Mouse (Mus musculus): ENCODE measurements around the gene Gapvd1. TPM values are rescaled to one million over a fixed set of nuclear protein-coding genes. Genes with fewer than 3 reads are reported as not detected.

The Gapvd1 gene
- polyA plus RNA-seq, 1 experiment from 2014 or later = 78.5 TPM

DNA sequence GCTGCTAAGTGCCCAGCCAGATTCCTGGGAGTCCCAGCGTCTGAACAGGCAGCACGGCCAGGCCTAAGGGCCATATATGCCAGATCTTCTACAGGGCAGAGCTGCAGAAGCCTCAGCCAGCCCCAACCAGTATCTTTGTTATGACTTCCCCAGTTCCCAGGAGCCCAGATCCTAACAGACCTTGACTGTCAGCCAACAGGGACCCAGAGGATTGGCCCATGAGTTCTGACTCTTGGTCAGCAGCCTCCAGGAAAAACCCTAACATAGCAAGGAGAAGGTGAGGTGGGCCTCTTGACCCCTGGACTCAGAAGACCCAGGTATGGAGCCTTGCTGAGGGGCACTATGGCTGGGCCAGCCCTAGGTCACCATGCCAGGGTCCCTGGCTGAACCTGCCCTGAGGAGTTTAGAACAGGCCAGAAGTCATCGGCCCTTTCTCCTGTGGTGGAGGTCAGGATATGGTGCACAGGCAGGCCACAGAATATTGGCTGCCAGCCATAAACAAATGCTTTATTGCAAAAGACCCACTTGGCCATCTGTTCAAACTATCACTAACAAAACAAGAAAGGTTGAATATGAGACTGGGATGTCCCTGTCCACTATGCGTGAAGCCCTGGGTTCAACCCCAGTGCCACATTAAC lies 126.0 kb downstream of the Gapvd1 start:
- Histone ChIP-seq H3K27me3 (replicated peaks) (no peaks in the 10 kb centered on the region), H3K4me1 (replicated peaks) (peaks cover 31% of the 10 kb centered on the region), H3K4me2 (no peak overlapping the region), H3K9me3 (replicated peaks) (no peaks in the 10 kb centered on the region), H3K9ac (no peak overlapping the region), H3K27ac (ENCODE audit: poor library complexity, severe bottlenecking) (no peak overlapping the region), H3K36me3 (peaks cover 8% of the 10 kb centered on the region), H3K4me3 (no peak overlapping the region)
- no peak for ATAC-seq (ENCODE audit: insufficient number of reproducible peaks, low FRiP score)
- WGBS = 64% methylated on average over 4 of the region's 4 CpGs

DNA sequence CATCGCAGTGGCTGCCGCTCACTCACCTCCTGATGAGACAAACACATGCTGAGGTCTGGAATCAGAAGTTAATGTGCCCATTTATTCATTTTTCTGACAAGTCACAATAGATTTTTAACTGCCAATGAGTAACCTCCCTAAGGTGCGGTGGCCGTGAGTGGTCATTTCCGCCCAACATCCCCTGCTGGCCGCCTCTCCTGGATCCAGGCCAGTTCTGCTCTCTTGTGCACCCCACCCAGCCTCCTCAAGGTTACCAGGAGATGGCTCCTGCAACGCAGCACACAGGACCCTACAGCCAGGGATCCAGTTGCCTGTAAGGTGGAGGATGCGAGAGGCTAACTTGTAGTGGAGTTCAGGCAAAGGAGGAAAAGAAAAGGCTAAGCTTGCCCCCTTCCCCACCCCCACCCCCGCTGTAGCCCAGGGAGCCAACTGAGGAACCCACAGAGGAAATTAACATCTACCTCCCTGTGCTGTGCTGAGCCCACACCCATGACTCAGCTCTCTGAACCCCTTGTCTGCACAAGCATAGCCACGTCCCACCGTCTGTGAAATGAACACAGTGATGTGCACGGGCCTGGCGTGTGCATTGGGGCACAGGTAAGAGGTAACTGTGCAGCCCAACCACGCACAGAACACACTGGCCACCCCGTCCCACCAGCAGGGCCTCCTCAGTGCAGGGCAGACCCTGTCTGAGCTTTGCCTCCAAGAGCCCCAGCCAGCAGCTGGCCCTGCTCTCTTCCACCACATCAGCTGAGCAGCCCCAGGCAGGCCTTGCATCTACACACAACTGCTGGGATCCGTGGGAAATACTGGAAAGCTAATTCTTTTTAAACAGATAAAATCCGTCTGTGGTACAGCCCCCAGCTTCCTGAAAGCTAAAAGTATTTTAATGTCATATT lies 127.5 kb downstream of the Gapvd1 start:
- 0 out of 2 replicates have a peak overlapping the region, but pooled peaks have one; percentile 41 for H3K27ac ChIP-seq (ENCODE audit: poor library complexity, severe bottlenecking)
- H3K4me2 ChIP-seq = no peak overlapping the region
- no peaks in the 10 kb centered on the region for H3K27me3 ChIP-seq (replicated peaks)
- 0 out of 2 replicates have a peak, but pooled peaks have one; percentile 22 for ATAC-seq (ENCODE audit: insufficient number of reproducible peaks, low FRiP score)
- H3K9me3 ChIP-seq (replicated peaks) = no peaks in the 10 kb centered on the region
- peaks cover 17% of the 10 kb centered on the region for H3K36me3 ChIP-seq
- H3K4me1 ChIP-seq (replicated peaks) = peaks cover 31% of the 10 kb centered on the region
- H3K4me3 ChIP-seq = no peak overlapping the region
- WGBS = 63% methylated on average over 17 of the region's 17 CpGs
- 0 out of 2 replicates have a peak overlapping the region, but pooled peaks have one; percentile 17 for H3K9ac ChIP-seq

Other genes starting within 250 kb of the Gapvd1 start
- gene Hspa5, start 16.7 kb upstream of the Gapvd1 start, polyA plus RNA-seq (2016; fragmentation: Nextera tagmentation; extraction: Ambion mirVana) = 916 and 917 TPM in 2 replicates
- 26.0 and 26.1 TPM in 2 replicates for gene Rabepk, start 44.7 kb upstream of the Gapvd1 start, polyA plus RNA-seq (2016; fragmentation: Nextera tagmentation; extraction: Ambion mirVana)
- gene Fbxw2, start 71.1 kb upstream of the Gapvd1 start, polyA plus RNA-seq (2016; fragmentation: Nextera tagmentation; extraction: Ambion mirVana) = 60.1 and 66.9 TPM in 2 replicates
- not detected in 2 replicates for gene Gm34653, start 77.8 kb upstream of the Gapvd1 start, polyA plus RNA-seq (2016; fragmentation: Nextera tagmentation; extraction: Ambion mirVana)
- gene Cutal, start 119.2 kb upstream of the Gapvd1 start, polyA plus RNA-seq (2016; fragmentation: Nextera tagmentation; extraction: Ambion mirVana) = not detected in 2 replicates
- 59.7 and 60.0 TPM in 2 replicates for gene Psmd5, start 119.7 kb upstream of the Gapvd1 start, polyA plus RNA-seq (2016; fragmentation: Nextera tagmentation; extraction: Ambion mirVana)
- 2.6 and 3.2 TPM in 2 replicates for gene Phf19, start 158.8 kb upstream of the Gapvd1 start, polyA plus RNA-seq (2016; fragmentation: Nextera tagmentation; extraction: Ambion mirVana)
- gene Traf1, start 206.5 kb upstream of the Gapvd1 start, polyA plus RNA-seq (2016; fragmentation: Nextera tagmentation; extraction: Ambion mirVana) = 1.2 and 1.3 TPM in 2 replicates

Data from heart, embryonic 12.5 days (tissue).